Mouse (Mus musculus) layer of hippocampus, adult 8-10 months (tissue): ENCODE data around the gene Agbl1. TPM values are rescaled to one million over a fixed set of nuclear protein-coding genes. Genes with fewer than 3 reads are reported as not detected.

Source experiments
- DNase-seq, 2 experiments: peaks; one replicate each; pipeline ENCODE4 v3.0.0; 2022; ENCODE audit warnings: low spot score in 2 of 2
- total RNA-seq, 4 experiments: library from RNA; stranded (reverse); gene quantifications; 2 replicates each; pipeline ENCODE4 v1.2.4; 2022

Gene Agbl1
- total RNA-seq, 4 experiments from 2014 or later, result 0.25 to 0.52 (median 0.42) TPM

DNA sequence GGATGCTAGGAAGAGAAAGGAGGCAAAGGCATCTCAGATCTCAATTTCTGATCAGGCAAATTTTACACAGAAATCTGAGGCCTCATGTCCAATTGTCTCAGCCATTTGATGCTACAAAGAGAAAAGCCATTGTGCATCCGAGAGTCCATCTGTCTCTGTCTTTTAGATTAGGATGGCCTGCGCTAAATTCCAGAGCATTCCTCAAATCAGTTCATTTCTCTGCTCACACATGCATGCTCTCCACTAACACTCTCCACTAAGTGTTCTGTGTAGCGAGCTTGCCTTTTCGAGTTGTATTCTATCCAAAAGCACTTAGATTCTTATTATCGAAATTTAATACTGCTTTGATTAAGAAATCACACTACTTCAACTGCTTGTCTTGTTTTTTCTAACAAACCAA lies 159.6 kb downstream of the Agbl1 start:
- DNase-seq, result no peak

DNA sequence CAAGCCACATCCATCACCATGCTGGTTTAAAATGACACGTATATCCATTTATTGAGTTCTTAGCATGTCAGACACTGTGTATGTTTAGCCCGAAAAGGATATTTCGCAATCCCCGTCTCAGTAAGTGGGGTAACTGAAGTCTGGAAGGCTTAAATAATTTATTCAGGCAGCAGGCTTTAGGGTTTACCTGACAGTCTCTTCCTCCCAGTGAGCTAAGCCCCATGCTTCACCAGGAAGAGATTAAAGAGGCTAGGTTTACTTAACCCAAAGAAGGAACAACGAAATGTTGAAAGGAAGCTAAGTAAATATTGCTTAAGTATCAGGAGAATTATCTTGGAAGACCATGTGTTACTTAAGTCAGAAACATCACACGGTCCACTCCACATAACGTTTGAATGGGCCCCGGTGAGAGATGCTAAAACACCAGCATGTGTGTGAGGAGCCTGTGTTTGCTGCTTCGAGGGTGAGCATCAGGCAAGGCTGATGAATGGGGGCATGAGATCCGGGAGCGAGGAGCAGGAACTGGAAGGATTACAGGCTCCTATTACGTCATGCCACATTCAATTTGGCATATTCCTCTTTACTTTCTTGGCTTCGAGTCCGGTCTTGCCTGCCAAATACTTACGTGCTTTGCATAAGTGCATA lies 162.7 kb downstream of the Agbl1 start:
- DNase-seq, result no peak

DNA sequence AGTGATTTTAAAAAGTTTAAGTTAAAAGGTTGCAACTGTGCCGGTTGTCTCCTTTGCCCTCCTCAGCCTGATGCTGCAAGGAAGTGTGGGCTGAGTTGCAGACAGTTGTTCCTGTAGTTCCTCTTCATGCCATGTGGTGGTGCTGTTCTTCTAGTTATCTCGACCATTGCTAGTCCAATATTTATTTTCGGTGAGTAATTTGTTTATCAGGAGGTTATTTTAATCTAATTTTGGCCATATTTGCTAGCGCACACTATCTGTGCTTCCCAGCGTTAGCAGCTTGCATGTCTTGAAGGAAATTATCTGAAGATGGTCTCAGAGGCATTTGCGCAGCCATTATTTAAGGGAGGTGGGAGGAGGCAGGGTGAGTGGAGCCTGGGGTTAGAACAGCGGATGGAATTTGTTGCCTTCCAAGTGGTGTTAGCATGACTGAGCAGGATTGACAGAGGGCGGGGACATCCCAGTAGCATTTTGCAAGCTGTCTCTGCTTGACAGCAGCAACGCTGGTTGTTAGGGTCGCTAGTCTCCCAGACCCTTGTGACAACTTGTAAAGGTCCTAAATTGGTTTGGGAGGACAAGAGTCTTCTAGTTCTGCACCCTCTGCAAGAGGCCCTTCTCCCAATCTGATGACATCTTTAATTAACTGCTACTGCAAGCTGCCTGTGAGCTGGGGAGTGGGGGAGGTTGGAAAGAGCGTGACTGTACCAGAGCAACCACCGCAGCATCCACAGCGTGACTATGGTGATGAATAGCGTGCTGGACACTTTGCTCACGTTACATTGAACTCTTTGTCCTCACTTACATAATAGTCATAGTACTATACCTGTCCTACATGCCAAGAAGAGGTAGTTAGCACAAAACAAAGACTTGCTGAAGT lies 163.5 kb downstream of the Agbl1 start:
- DNase-seq, result peak; percentile 76 to 85

DNA sequence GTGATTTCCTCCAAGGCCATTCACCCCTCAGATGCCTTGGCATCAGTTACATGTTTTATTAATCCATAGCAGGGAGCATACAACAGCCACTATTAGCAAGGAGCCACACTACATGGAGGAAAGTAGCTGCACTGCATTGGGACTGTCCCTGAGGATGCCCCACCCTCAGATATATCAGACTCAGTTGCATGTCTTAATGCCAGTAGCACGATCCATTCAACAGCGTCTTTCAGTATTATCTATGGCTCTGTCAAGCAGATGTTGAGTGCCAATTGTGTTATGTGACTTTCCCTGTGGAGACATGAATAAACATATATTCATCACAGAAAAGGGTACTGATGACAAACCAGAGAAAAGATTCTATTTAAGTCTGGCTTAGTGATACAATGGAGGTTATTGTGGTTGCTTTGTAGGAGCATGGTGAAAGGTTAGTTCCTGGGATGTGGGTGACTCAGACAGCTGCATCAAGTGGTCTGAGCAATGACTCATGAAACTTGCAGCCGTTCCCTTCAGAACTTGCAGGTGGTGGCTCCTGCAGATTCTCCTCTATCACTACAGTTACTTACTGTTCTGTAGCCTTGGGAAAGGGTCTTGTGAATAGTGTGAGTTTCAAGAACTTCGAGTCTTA lies 178.4 kb downstream of the Agbl1 start:
- DNase-seq, result no peak

DNA sequence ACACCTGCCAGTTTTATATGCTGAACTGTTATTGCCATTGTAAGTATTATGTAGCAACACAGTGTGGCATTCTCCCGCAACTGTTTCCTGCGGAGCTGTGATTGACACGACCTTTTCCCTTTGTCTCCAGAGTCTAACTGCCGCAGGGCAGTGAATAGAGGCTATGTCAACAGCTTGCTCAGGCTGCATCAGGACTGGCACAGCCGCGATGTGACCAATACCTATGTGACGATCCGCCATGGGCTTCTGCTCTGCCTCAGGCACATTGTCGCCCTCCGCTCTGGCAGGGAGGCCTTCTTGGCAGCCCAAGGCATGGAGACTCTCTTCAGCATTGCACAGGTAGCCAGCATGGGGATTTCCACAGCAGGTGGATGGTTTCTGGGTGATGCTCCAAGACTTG lies 179.3 kb downstream of the Agbl1 start:
- no peak for DNase-seq

DNA sequence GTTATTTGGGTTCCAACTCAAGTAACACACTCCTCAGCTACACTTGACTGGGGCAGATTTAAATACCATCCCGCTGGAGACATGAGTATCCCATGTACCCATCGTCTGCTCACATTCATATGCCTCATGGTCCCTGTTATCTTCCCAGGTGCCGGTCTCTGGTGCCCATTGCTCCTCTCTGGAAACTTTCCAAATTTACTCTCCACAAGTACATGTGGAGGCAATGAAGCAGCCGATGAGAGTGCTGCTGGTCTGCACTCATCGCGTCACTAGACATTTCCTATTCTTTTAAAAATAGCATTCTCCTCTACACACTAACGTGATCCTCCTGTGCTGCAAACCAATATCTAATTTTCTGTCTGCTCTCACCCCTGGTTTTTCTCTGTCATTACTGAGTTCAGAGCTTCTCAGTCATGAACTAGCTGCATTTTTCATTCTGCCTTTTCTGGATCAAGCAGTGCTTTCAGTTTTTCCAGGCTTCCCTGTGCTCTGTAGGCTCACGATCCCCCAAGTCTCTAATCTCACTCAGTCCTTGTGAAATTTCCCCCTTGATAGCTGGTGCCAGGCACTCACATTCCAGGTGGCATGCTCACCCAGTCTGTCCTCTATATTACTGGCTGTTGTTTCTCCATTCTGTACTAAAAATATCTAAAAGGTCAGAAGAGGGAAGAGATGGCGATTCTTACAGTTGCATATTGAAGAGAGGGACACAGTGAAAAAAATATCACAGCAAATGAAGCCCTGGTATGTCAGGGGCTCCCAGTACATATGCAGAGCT lies 180.9 kb downstream of the Agbl1 start:
- no peak for DNase-seq

DNA sequence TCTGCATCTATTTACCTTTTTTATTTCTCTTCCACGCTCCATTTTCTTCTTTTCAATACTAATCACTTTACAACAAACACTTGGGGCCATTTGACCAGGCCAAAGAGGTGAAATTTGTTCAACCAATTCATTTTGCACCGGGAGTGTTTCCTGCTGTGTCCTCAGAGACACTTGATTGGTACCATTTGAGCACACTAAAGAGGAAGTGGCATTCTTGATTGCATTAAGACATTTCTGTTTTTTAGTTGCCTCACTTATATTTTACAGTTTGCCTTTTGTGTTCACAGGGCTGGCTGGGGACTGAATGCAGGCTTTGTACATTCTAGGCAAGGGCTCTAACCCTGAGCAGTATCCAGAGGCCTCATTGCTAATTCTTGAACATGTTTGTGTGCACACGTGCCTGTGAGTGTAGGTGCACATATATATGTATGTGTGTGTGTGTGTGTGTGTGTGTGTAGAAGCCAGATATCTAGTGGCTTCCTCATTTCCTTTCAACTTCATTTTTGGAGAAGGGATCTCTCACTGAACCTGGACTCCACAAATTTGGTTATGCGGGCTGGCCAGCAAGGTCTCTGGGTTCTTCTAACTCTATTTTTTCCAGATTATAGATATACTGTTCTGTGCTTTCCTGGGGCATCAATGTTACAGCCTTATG lies 182.4 kb downstream of the Agbl1 start:
- DNase-seq, result no peak

DNA sequence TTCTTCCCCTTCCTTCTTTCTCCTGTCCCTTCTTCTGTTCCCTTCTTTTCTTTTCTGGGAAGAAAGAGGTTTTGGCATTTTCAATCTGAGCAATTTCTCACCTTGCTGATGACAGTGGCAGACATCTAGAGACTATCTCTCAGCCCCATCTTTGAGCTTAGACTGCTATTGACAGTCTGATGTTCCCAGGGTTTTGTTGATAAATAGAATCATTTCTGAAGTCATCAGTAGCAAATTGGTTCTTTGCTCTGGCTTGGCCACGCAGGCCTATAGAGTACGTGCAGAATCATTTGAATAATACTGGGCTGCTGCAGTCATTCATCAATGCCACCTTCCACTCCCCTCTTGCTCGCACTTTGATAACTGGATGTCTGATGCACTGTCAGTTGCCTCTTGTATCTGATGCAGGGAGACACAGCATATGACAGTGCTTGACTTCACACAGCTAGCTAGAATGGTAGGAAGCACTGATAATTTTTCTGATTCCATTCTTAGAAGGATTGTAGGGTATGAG lies 186.5 kb downstream of the Agbl1 start:
- DNase-seq, result no peak

DNA sequence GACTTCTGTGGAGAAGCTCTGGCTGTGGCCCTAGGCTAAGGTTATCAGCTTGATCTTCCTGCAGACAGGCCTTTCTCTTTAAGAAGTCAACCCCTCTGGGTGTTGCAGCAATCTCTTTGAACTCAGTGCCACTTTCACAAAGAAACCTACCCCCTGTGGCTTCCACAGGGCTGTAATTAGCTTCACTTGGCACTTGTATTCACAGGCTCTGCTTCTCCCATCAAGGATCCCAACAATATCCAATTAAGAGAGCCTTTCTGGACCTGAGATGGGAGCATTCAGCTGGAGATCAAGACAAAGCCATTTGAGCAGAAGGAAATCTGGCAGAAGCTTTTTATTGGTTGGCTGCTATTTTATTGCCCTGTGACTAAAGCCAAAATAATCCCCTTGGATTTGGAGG lies 208.9 kb downstream of the Agbl1 start:
- DNase-seq, result no peak

DNA sequence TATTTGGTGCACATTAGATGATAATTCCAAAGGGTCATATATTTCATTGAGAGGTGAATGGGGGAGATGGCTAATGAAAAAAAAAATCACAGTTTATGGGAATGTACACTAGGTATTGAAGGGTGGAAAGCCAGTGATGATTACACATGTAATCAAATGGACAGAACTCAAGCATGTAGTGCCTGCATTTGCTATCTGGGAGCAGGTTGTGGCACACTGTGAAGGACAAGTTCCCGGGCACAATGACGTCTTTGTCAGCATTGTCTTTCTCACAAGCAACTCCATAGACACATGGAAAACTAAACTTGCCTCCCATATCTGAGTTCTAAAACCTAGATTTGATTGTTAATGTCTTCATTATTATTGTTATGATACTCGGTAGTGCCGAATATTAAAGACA lies 209.3 kb downstream of the Agbl1 start:
- DNase-seq, result no peak

DNA sequence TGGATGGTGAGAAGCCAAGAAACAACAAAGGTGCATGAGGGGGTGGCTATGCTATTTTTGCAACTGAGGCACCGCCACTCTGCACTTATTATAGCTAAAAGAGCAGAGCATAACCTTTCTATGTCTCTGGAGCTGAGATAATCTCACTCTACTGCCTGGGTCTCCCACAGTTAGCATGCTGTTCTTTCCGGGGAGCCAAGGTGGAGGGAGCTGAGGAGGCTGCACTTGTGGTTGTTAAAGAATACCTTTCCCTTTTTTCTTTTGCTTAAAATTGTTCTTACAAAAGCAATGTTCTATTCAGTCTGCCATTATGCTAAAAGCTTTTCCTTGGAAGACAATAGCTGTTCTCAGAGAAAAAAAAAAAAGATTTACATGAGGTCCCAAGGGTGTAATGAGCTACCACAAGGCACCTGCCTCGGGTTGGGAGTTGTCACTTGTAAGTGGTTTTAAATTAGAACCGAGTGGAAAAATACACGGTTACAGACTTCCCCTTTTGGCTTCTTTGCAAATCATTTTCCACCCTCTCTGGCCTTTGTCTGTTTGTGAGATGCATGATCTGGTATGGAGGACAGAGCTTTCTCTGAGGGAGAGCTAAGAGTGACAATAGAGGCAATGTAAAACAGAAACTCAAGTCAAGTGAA lies 232.8 kb downstream of the Agbl1 start:
- DNase-seq, result no peak

DNA sequence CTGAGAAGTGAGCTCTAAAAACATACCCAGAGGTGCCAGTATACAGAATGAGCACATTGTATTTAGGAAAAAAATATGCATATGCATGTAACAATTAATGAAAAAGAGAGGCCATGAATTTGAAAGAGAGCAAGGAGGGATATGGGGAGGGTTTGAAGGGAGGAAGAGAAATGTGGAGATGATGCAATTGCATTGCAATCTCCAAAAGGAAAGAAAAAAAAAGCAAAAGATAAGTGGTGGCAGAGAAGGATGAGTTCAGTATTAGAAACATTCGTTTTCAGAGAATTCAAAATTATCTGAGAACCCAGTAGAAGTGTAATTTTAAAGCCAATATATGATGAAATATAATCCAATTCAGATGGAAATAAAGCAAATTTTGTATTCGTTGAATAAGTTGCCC lies 236.7 kb downstream of the Agbl1 start:
- DNase-seq, result no peak

DNA sequence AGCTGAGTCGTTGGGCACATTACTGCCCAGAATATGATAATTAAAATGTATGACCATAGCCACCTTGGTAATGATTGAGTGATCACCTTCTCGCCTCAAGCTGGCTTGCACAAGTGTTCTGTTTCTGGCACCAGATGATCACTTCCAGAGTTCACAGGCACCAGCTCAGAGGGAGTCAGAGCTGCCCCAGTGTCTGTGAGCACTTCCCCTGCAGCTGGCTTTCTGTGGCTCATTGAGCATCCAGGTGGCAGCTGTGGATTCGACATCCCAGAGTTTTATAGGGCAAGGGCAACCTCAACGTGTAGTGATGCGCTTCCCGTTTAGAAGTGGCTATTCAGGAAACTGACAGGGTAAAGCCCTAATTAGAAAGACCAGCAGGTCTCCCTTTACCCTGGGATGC lies 244.5 kb downstream of the Agbl1 start:
- DNase-seq, result no peak

DNA sequence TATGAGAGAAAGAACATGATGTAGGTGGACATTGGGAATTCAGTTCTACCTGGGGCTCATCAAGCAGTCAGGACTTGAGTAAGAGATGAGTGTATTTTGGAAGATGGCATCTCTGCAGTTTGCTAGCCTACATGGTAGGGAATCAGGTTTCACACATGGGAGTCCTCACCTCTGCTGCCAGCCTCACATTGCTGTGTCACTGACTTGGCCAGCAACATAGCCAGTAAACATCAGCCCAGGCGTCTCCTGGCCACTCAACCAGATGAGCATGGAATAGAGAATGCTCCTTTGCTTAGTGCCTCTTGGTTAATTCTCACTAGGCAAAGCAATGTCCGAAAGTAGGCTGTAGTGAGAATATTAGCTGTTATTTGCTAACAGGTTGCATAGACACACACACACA lies 255.9 kb downstream of the Agbl1 start:
- DNase-seq, result no peak

DNA sequence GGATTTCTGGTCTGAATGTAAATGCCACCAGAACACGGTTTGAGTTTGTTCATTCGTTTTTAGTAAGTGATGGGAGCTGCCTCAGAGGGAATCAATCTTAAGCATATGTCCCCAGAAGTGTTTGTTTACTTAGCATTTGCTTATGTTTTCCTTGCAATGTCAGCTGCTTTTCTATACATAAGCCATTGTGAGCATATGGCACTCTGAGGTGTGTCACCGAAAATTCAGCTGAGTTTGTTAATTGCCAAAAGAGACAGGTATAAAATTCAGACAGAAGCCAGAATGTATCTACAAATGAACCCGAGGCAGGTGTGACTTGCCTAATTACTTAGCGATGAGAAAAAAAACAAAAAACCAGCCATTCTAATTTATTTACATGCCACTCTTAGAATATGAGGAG lies 257.8 kb downstream of the Agbl1 start:
- no peak for DNase-seq

DNA sequence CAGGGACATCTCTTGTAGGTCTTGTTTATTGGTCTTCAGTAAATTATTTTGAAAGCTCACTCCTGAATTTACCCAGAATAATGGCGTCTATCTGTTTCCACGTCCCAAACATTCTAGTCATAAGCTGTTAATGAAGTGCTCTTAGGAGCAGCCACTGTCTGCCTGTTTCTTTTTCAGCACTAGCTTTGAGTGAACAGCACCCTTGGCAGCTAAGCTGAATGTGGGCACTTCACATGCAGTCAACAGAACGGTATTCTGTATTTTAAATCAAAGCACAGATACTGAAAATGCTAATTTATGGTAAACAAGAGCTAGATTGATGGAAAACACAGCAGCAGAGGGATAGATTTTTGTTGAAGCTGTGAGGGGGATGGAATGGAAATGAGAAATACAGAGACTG lies 294.6 kb downstream of the Agbl1 start:
- peak in 1 of 2 experiments; percentile 2 for DNase-seq

DNA sequence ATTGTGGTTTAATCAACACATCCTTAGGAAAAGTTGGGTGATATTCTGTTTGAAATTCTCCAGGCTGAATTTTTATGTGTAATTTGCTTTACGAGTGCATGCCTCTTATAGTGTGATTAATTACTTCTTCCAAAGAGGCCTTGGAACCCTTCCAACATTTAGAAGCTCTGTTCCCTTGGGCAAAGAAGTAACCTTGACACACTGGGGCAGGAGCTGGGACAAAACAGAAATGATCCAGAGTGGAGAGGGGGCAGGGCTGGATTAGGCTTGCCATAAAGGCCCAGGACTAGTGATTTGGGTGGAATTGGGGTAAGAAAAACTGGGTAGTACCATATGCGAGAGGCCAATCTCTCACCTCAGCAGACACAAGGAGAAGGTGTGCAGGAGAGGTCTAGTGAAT lies 316.8 kb downstream of the Agbl1 start:
- DNase-seq, result no peak

DNA sequence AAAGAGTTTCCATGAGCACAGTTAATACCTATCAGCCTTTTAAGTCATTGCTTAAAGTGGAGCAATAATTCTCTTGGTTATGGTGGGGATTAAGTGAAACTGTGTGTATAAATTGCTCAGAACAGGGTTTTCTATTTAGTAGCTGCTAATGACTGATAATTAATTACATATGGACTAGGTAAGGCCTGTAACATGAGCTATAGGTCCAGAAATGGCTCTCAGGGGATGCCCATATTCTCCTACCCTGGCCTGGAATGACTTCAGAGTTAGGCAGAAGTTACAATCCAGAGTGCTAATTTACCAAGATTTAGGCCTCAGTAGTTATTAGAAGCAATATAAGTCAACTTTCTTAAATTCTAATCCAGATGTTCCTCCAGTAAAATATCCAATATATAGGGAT lies 317.6 kb downstream of the Agbl1 start:
- no peak for DNase-seq

DNA sequence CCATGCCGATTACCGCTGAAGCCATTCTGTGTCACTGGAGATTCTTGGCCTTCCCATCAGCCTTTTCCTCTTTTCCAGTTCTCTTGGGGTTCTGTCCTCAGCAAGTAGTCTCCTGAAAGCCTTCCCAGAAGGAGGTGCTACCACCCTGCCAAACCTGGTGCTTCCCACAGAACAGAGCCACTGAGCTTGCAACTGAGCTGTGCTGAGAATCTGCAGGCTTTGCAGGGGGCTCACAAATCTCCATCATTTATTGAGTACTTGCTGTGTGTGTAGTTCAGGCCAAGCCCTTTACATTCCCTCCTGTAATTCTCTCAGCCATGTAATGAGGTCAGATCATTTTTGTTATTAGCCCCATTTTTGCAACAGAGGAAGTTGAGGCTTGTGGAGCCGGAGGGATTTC lies 322.2 kb downstream of the Agbl1 start:
- no peak for DNase-seq

DNA sequence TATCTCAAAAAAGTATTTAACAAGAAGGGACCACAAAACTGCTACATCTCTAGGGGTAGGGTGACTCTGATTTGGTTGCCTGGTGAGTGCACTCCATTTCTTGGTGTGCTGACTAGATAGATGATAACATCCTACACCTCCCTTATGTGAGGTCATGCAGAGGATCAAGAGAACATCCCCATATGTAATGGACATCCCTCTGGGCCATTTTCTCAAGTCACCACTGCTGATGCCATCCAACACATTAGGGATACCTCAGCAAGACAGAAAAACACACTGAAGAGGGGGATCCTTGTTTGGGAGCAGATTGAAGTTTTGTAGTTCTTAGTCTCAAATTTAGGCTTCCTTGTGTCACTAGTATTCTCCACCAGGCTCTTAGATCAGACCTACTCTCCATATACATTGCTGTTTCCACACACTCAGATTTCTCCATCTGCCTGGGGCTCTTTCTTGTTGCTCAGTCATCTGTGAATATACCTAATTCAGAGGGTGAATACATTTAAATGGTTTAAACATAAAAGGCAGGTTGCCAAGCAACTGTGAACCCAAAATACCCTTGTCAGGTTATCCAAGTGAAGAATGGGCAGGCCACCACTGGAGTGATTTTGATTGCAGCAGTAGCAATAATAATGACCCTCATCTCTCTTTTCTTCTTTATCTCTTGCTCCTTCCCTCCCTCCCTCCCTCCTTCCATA lies 331.0 kb downstream of the Agbl1 start:
- no peak for DNase-seq
